Mouse (Mus musculus) myocyte (in vitro differentiated cells): ENCODE data around the gene Gvin1. TPM values are rescaled to one million over a fixed set of nuclear protein-coding genes. Genes with fewer than 3 reads are reported as not detected.
"Not testable (repeated sequence)": the region's sequence is repeated elsewhere in the genome, so short reads cannot be mapped to it uniquely, and the experiment has no call there.

Experiments used
- H3K27me3 ChIP-seq: one replicate; pipeline ENCODE4 v1.6.1; 2011; ENCODE audit not compliant: control insufficient read depth, insufficient read depth, insufficient read length
- H3K36me3 ChIP-seq: one replicate; pipeline ENCODE4 v1.6.1; 2011; ENCODE audit not compliant: control insufficient read depth, insufficient read depth
- H3K4me2 ChIP-seq: one replicate; pipeline ENCODE4 v1.6.1; 2011; ENCODE audit warnings: low read depth, control low read depth
- H3K4me3 ChIP-seq: one replicate; pipeline ENCODE4 v1.5.1; 2011; ENCODE audit warnings: mild to moderate bottlenecking, control low read depth, moderate library complexity
- H3K79me2 ChIP-seq: one replicate; pipeline ENCODE4 v1.6.1; 2011; ENCODE audit not compliant: control insufficient read depth, insufficient read depth
- H3ac ChIP-seq: one replicate; pipeline ENCODE4 v1.6.1; 2011; ENCODE audit not compliant: control insufficient read depth, insufficient read length
- polyA plus RNA-seq: library from polyadenylated mRNA; unstranded; fragments of >200 nt; fragmentation: generic; extraction: Trizol; gene quantifications from one replicate; pipeline ENCODE4 v1.2.1, GENCODE M21; 2012; ENCODE audit warnings: missing spikeins

Gene Gvin1
- polyA plus RNA-seq, 1 experiment: not detected

DNA sequence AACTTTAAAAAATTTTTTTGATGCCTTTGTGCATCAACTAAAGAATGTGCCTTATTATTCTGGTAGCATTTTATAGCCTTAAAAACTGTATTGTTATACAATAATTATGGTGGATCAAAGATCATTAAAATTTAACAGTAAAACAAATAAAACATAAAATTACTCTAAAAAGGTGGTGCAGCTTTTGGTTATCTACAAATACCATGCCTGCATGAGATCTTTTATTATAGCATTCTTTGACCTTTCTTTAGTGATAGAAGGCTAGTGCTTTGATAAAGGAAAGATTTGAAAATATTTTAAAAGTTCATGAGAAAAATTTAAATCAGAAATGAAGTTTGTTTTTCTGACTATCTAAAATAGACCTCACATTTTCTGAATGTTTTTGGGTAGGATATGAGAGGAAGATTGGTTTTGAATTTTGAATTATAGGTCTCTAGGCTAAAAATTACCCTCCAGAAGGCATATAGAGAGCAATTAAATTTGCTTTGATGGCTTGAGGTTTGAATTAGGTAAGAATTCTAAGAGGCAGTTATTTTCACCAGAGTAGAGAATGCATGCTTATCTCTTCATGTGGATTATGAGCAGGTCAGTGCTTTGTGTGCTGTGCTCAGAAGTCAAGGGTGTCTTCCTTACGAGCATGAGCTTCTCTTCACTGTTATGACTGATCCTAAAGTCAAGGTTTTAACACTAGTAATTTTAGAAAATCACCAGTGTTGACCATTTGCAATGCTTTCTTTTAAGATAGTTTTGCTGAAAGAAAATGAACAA lies 73.8 kb downstream of the Gvin1 start:
- H3K4me2 ChIP-seq, H3K4me3 ChIP-seq, H3ac ChIP-seq, H3K27me3 ChIP-seq, H3K36me3 ChIP-seq, H3K79me2 ChIP-seq: not testable (repeated sequence)

DNA sequence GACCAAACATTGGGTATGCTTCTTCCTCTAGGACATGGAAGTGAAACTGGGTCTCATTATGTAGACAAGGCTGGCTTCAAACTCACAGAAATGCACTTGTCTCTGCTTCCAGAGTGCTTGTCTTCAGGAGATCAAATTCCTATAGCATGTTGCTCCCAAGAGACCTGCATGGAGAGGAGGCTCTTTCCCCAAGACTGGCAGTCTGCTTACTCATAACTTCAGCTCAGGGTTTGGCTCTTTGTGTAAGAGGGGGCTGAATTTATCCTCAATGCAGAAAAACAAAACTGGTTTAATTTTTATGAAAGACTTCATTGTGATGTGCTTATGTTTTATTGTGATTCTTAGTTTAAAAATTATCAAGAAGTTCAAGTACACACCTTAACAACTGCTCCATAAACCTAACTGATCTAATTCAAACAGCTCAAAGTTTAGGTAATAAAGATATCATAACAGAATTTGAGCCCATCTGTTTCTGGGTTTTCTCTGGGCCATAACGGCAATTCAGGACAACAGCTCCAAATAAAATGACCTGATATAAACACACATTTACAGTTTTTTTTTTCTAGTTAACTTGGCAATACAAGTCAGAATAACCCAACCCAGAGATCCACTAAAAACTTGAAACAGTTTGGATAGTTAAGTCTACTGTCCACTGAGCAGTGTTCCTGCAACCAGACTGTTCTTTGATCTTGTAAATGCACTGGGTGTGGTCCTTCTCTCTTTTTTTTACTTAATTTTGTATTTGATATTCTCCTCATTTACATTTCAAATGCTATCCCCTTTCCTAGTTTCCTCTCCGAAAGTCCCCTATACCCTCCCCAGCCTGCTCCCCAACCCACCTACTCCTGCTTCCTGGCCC lies 97.8 kb downstream of the Gvin1 start:
- not testable (repeated sequence) for H3ac ChIP-seq, H3K4me3 ChIP-seq, H3K79me2 ChIP-seq, H3K27me3 ChIP-seq, H3K4me2 ChIP-seq, H3K36me3 ChIP-seq
